Mouse (Mus musculus) liver, postnatal 0 days (tissue): ENCODE results near the gene Nup62.

Source experiments
- CTCF ChIP-seq: sonication (generic); IDR thresholded peaks from 2 replicates; pipeline ENCODE4 v1.5.1; 2016; ENCODE audit warnings: antibody characterized with exemption, low read depth
- EP300 ChIP-seq: IDR thresholded peaks from 2 replicates; pipeline ENCODE4 v1.6.1; 2016; ENCODE audit warnings: antibody characterized with exemption, low read depth, mild to moderate bottlenecking

- TF ChIP-seq CTCF (no peak), EP300 (peak; percentile 72; the same call in 1 of the 2 replicates)
Measured at GRCm38 (mm10) chr7:44818751-44819235, 2.9 kb downstream of the Nup62 start.
